ENCODE assay signal across 19 mouse cellular contexts in the genomic region with DNA sequence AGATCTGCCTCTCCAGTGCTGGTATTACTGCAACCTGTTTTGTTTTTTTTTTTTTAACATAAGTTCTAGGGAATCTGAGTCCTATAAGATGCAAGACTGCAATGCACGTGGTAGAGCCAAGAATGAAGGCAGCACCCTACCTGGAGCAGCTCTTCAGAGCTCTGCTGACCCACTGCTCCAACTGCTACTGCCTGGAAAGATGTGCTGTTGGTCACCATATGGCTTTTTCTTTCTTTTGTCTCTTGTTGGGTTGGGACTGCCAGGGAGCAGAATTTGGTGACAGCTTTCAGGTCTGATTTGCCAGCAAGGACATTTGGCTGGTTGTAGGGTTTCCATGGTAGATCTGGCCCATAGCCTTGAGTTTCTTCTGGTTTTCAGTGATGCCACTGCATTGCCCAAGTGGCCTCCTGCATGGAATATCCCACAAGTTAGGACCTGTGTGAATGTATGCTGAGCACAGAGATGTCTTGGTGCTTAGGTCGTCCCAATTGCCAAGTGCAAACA.
DNase-seq lines count a peak whose midpoint lies in the region; ATAC-seq and TF ChIP-seq lines count a peak whose summit lies in the region.
"Had no signal": no experiment of that assay in that cellular context is flagged by ENCODE, and none has a peak within 500 bp of the region (broad histone marks: within the 10 kb centered on the region; RNA-seq: fewer than 3 reads in every experiment).

No protein-coding gene starts in this region.

- no peak for TF ChIP-seq POLR2A in cerebellum, adult 2 months (IDR thresholded peaks at IDR 0.05; ENCODE audit: borderline replicate concordance, insufficient read depth, low read length)

- H3K9me3 ChIP-seq in midbrain, embryonic 11.5 days (ENCODE audit: control insufficient read depth, low read length): no peaks in the 10 kb centered on the region
- H3K9me3 ChIP-seq in midbrain, embryonic 10.5 days (replicated peaks): no peaks in the 10 kb centered on the region
- H3K9me3 ChIP-seq: forebrain, embryonic 12.5 days; heart, embryonic 12.5 days; hindbrain, embryonic 15.5 days; limb, embryonic 10.5 days; neural tube, embryonic 12.5 days had no signal

- no peak overlapping the region for H3K27ac ChIP-seq in midbrain, embryonic 11.5 days (ENCODE audit: low read depth, low read length)
- H3K27ac ChIP-seq in midbrain, embryonic 10.5 days (replicated peaks): no peak overlapping the region
- H3K27ac ChIP-seq in cerebellum, adult 2 months (ENCODE audit: insufficient read depth, low read length): no peak overlapping the region
- H3K27ac ChIP-seq: forebrain, embryonic 12.5 days; hindbrain, embryonic 15.5 days; limb, embryonic 10.5 days; neural tube, embryonic 12.5 days had no signal

- DNase-seq in midbrain, embryonic 11.5 days (ENCODE audit: low spot score, missing footprints): peak; percentile 66
- no peak for DNase-seq in midbrain, embryonic 10.5 days (ENCODE audit: low spot score)
- DNase-seq in cerebellum, adult 2 months: peak; percentile 81 to 94
- peak; percentile 77 to 78 for DNase-seq in cerebellum, postnatal 25 days
- peak; percentile 34 to 41 for DNase-seq in layer of hippocampus, postnatal 36 days
- no peak for DNase-seq in B cell, adult 2 months
- DNase-seq: adrenal gland, adult 2 months; heart, postnatal 14 days; kidney, postnatal 4 days; liver, postnatal 0 days; right cerebral cortex, postnatal 4 days; thymus, postnatal 36 days had no signal

- no peak overlapping the region for H3K4me3 ChIP-seq in midbrain, embryonic 11.5 days (ENCODE audit: low read depth, low read length)
- no peak overlapping the region for H3K4me3 ChIP-seq in midbrain, embryonic 10.5 days
- no peak overlapping the region for H3K4me3 ChIP-seq in cerebellum, adult 2 months (replicated peaks; ENCODE audit: insufficient read depth, low read depth, low read length)
- H3K4me3 ChIP-seq: forebrain, embryonic 12.5 days; heart, embryonic 12.5 days; hindbrain, embryonic 15.5 days; limb, embryonic 10.5 days; neural tube, embryonic 12.5 days had no signal

- H3K4me1 ChIP-seq in midbrain, embryonic 11.5 days (ENCODE audit: control insufficient read depth, insufficient read depth, low read length): 0 out of 2 replicates have a peak, but pooled peaks cover 2% of the 10 kb centered on the region
- H3K4me1 ChIP-seq in midbrain, embryonic 10.5 days: peaks cover 18% of the 10 kb centered on the region
- peaks cover 17% of the 10 kb centered on the region for H3K4me1 ChIP-seq in cerebellum, adult 2 months (ENCODE audit: control insufficient read depth, insufficient read depth, low read length)

- no peak for ATAC-seq in midbrain, embryonic 11.5 days (ENCODE audit: low FRiP score)
- ATAC-seq in monocyte, adult 5-6 weeks (replicated peaks; ENCODE audit: insufficient number of reproducible peaks, low FRiP score, low TSS enrichment, poor library complexity, severe bottlenecking): no peak
- ATAC-seq: intestine, embryonic 16.5 days; liver, postnatal 0 days had no signal

- no peak overlapping the region for H3K4me2 ChIP-seq in midbrain, embryonic 11.5 days
- H3K4me2 ChIP-seq: forebrain, embryonic 12.5 days; heart, embryonic 12.5 days; hindbrain, embryonic 15.5 days; neural tube, embryonic 12.5 days had no signal

- H3K9ac ChIP-seq in midbrain, embryonic 11.5 days (ENCODE audit: low read length): no peak overlapping the region
- H3K9ac ChIP-seq: forebrain, embryonic 12.5 days; heart, embryonic 12.5 days; hindbrain, embryonic 15.5 days; liver, postnatal 0 days; neural tube, embryonic 12.5 days had no signal

- 86% methylated on average over 2 of the region's 2 CpGs for WGBS in midbrain, embryonic 11.5 days
- WGBS in midbrain, embryonic 10.5 days: 77% methylated on average over 2 of the region's 2 CpGs
- 5% methylated on average over 2 of the region's 2 CpGs for WGBS in cerebellum, adult 2 months

- no peaks in the 10 kb centered on the region for H3K36me3 ChIP-seq in midbrain, embryonic 11.5 days (ENCODE audit: control insufficient read depth, insufficient read depth, low read length)
- H3K36me3 ChIP-seq in midbrain, embryonic 10.5 days: no peaks in the 10 kb centered on the region
- H3K36me3 ChIP-seq: forebrain, embryonic 12.5 days; heart, embryonic 12.5 days; hindbrain, embryonic 15.5 days; limb, embryonic 10.5 days; neural tube, embryonic 12.5 days had no signal

- no peak for TF ChIP-seq CTCF in cerebellum, adult 2 months (IDR thresholded peaks at IDR 0.05; ENCODE audit: borderline replicate concordance, insufficient read depth, low read depth, low read length)

- H3K27me3 ChIP-seq in midbrain, embryonic 11.5 days (ENCODE audit: control insufficient read depth, insufficient read depth, low read length): no peaks in the 10 kb centered on the region
- H3K27me3 ChIP-seq in midbrain, embryonic 10.5 days (ENCODE audit: low read depth, poor library complexity, severe bottlenecking): no peaks in the 10 kb centered on the region
- no peaks in the 10 kb centered on the region for H3K27me3 ChIP-seq in cerebellum, adult 2 months (ENCODE audit: control insufficient read depth, insufficient read depth, low read length)
- H3K27me3 ChIP-seq: forebrain, embryonic 12.5 days; heart, embryonic 12.5 days; hindbrain, embryonic 15.5 days; neural tube, embryonic 12.5 days had no signal

Comparison
In these comparisons a context has a peak if more than half of its experiments do, and no peak if none do; other contexts are left out.
1. DNase-seq: peak in midbrain, embryonic 11.5 days (single experiment), cerebellum, adult 2 months (2 of 2), cerebellum, postnatal 25 days (2 of 2) and layer of hippocampus, postnatal 36 days (2 of 2); none in midbrain, embryonic 10.5 days (single experiment) and B cell, adult 2 months (0 of 2).